Mouse (Mus musculus): Measurements from ENCODE around the gene March4.

The March4 gene

DNA sequence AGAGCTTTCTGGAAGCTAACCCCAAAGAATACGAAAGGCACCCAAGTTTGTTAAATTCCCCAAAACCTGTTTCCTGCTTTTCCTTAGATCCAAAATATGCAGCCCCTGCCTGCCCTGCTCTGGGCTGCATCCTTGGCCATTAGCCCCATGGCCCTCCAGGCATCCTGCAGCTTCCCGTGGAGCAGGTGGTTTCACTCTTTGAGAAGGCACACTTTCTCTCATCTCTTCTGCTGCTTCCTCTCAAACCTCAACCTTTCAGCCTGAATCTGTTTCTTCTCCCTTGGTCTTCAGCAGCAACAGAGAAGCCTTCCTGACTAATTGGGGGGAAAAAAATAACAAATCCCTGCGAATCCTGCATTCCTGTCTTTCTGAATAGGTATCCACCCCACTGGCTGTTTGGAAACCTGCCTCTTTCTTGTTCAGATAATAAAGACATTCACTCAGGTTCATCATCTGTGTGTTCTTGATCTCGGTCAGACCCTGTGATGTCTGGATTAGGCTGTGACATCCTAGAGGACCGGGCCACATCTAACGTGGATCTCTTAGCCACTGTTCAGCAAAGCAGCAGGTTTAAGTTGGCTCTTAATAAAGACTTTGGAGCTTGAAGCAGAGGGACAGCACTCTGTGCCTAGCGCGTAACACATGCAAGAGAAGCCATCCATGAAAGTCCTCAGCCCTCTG, 6.1 kb downstream of the March4 start:
- no peak for DNase-seq (ENCODE audit: low spot score)

- DNase-seq (ENCODE audit: low spot score), result no peak
Measured at GRCm38 (mm10) chr1:72529192-72529591, 7.5 kb downstream of the March4 start.

DNA sequence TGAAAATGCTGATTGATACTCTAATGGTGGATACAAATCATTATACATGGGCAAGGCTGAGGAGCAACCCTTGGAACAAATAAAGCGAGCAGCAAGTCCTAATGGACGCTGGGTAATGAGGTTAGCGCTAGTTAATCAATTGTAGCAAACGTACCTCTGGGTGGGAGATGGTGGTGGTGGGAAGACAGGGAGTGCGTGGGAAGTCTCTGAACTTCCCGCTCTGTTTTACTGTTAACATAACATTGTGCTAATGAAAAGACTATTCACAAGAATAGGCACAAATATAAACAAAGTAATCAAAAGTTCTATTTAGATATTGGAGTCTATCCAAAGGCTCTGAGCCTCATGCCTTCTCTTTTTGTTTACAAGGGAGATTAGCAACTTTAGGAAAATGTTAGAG, 13.1 kb downstream of the March4 start:
- no peak for DNase-seq (ENCODE audit: low spot score)

- no peak for DNase-seq (ENCODE audit: low spot score)
Measured at GRCm38 (mm10) chr1:72510778-72511520, 25.8 kb downstream of the March4 start.

DNA sequence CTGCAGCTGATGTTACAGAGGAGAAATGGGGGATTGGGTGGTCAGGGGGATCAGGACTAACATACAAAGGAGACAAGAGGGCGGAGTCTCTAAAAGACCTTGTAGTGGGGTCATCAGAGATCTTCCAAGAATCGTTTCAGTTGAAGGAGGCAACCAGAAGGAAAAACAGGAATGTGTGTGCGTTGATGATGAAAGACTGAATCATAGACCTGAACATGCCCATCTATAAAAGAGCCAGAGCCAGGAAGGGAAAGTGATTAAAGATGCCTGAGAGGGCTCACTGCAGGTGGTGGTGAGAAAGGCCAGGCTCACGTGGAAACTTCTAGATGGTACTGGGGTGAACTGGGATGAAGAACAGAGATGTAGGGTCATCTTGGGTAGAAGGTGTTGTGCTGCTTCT, 27.2 kb downstream of the March4 start:
- no peak for DNase-seq (ENCODE audit: low spot score)

- no peak for DNase-seq (ENCODE audit: low spot score)
Measured at GRCm38 (mm10) chr1:72507670-72508069, 29.1 kb downstream of the March4 start.

DNA sequence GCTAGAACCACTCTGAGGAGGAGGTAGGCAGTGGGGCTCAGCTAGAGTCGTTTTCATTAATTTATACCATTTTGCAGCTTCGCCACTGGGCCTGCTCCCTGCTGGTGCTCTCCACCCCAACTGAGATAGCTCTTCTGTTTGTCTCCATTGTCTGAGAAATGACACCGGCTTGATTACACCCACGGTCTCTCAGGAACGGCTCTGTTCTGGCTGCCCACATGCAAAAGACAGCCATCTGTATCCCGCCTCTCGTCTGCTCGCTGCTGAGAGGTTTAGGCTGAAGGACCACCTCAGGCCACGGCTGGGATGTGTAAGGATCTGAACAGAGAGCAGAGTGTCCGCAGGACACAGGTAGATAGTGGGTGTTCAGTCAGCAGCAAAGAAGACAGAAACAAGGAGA, 30.5 kb downstream of the March4 start:
- no peak for DNase-seq (ENCODE audit: low spot score)

- no peak for DNase-seq (ENCODE audit: low spot score)
Measured at GRCm38 (mm10) chr1:72497609-72498008, 39.1 kb downstream of the March4 start.

DNA sequence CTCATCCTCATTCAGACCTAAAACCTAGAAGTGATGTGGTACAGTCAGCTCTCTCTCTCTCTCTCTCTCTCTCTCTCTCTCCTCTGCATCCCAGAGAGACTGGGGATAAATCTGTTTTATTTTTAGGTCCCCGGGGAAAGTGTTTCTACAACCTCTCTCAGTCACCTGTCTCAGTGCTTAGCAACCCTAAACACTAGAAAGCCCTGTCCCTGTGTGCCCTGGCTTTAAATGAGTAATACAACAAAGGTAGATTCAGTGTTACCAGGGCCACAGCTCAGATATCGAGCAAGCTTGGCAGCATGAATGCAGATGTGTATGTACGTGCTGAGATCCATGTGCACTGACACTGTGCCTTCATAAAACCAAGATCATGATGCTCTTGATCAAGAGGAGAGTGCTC, 43.3 kb downstream of the March4 start:
- no peak for DNase-seq (ENCODE audit: low spot score)

- no peak for DNase-seq (ENCODE audit: low spot score)
Measured at GRCm38 (mm10) chr1:72492666-72493065, 44.1 kb downstream of the March4 start.

DNA sequence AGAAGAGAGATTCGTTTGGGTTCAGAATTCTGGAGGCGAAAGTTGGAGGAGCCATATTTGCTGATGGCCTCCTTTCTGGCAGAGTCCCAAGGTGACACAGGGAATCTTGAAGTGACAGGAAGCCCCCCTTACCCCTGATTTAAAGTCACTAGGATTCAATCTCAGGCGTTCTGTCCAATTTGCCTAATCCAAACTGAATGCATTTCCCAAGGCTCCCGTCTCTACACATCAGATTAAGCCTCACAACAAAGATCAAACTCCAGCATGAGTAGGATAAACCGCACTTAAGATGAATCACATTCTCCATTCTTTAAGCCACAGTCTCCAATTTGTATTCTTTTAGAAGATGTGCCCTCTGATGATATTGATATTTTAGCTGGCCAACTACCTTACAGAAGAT, 45.4 kb downstream of the March4 start:
- no peak for DNase-seq (ENCODE audit: low spot score)

- no peak for DNase-seq (ENCODE audit: low spot score)
Measured at GRCm38 (mm10) chr1:72490801-72491200, 45.9 kb downstream of the March4 start.

DNA sequence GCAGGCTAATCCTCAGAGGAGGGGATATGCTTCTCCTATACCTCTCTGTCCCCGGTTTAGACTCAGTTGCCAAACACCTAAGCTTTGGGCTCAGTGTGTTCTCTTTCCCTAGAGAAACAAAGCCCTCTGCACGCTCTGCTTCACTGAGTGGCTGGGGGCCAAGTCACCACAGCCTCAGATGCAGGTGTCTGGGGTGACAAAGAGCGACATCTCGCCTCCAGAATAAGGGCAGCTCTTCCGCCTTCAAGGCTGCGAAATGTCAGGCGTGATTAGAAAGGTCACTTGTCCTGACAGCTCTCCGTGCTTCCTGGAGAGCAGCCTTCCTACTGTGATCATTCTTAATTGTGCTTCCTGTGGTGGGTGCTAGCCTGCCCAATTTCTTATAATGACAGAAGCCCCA, 46.5 kb downstream of the March4 start:
- no peak for DNase-seq (ENCODE audit: low spot score)

DNA sequence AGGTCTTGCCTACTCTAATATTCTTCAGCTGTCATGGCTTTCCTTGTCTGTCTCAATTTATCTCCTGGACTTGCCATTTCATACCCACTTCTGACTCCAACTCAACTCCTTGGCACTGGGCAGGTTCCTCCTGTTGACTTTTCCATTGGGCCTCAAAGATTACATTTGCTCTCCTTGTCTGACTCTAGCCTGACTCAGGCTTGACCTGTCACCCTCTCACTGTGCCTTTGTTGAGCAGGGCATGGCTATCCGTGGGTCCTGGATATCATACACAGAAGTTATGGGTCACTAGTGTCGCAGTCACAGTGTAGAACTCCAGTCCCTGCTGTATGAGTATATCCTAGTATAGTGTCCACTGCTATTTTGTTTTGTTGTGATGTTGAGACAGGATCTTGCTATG, 60.1 kb downstream of the March4 start:
- DNase-seq (ENCODE audit: low spot score), result no peak

GRCm38 (mm10) chr1:72469075-72469474, 67.7 kb downstream of the March4 start:
- no peak for DNase-seq (ENCODE audit: low spot score)

DNA sequence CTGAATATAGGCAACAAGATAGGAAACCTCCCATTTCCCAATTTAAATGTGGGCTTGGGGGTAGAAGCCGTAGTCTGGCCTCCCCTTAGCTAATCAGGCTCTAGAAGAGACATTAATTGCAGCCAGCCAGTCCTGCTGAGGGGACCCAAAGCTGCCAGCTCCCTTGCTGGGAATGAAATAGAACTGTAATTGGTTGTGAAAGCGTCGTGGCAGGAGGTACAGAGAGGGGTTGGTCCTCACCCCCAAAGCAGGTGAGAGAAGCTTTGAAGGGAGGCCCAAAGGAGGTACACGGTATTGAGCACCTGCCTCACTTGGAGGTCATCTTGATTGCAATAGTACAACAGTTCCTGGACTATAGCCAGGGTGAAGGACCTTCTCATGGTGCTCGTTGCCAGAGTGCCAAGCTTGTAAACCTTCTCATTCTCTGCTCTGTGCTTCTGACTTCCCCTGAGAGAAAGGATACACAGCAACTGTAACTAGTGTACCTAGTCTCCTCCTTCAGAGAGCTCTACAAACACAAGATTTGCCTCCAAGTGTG, 68.2 kb downstream of the March4 start:
- DNase-seq (ENCODE audit: low spot score), result no peak

GRCm38 (mm10) chr1:72464926-72465583, 71.7 kb downstream of the March4 start:
- DNase-seq (ENCODE audit: low spot score), result no peak

DNA sequence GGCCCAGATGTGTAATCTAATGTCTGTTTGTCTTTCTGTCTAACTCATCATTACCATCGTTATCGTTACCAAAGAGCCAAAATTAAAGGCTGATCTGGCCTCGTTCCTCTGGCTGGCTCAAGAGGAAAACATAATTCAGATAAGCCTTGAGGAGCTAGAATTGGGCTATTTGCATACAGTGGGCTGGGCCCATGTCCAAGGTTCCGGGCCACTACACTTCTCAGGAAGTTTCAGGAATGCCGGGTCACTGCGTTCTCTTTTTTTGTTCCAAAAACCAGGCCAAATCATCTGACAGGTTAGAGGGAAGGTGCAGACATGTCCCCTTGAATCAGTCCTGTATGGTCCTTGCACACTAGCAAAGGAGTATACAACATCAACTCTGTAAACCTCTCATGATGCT, 74.2 kb downstream of the March4 start:
- DNase-seq (ENCODE audit: low spot score), result no peak

DNA sequence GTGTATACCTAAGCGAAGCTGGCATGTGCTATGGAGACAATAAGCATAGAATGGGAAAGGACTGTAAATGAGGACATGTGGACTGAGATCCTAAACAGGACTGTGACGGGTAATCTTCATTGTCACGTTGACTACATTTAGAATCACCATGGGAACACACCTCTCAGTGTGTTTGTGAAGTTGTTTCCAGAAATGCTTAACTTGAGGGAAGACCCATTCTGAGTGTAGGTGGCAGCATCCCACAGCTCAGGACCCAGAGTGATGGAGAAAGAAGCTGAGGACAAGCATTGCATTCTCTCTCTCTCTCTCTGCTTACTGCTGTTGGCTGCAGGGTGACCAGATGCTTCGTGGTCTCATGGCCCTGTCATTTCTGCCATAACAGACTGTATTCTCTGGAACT, 79.1 kb downstream of the March4 start:
- DNase-seq (ENCODE audit: low spot score), result no peak

DNA sequence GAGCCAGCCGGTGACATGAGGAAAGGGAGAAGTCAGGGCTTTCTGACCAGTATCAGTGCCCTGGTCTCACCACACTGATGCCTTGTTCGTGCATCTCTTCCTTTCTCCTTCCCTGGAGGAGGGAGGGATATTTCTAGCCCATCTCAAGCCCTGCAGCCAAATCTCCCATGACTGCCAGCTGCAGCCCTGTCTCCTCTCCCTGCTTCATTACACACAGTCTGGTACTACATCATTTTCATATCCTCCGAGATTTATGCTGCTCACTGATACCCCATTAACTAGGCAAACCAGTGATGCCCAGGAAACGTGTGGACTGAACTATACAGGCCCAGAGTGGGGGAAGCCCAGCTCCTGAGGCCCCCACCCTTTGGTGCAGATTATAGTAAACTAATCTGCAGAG, 80.8 kb downstream of the March4 start:
- no peak for DNase-seq (ENCODE audit: low spot score)

DNA sequence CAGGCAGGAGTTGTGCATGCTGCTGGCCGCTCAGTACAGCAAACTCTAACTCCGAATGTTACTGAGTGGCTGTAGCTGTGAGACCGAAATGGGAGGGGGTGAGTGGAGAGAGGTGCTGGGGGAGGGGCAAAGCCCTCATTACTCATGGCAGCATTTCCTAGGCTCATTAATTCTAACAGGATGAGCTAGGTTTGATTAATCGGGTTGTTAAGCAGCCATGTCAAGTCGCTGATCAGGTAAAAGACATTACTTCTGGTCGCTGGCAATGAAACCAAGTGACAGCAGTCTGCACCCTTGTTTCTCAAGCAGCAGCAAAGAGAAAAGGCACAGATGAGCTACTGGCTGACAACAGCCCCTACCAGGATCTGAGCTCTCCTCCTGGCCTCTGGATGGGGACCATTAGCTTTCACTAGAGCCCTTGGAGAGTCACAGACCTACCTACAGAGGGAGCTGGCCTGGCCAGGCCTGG, 82.0 kb downstream of the March4 start:
- DNase-seq (ENCODE audit: low spot score), result no peak

- DNase-seq (ENCODE audit: low spot score), result no peak
Measured at GRCm38 (mm10) chr1:72452839-72453238, 83.9 kb downstream of the March4 start.

DNA sequence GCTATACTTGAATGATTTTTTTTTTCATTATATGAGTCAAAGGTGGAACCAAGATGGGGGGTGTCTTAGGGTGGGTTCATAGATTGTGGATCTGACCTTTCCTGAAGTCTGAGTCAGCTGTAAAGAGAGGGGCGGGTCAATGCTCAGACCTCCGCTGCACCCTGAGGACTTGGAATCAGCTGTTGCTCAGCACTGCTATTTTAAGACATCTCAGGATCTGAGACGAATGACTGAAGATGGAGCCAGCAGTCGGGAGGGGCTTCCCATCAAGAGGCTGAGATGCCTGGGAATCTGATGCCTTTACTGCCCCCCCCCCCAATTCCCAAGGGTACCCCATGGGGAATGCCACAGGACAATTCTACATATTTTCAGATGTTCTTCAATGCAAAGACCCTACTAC, 85.9 kb downstream of the March4 start:
- no peak for DNase-seq (ENCODE audit: low spot score)

Data from yolk sac, embryonic 10.5 days (tissue).